Mouse (Mus musculus): ENCODE results near the gene Rhag.

DNA sequence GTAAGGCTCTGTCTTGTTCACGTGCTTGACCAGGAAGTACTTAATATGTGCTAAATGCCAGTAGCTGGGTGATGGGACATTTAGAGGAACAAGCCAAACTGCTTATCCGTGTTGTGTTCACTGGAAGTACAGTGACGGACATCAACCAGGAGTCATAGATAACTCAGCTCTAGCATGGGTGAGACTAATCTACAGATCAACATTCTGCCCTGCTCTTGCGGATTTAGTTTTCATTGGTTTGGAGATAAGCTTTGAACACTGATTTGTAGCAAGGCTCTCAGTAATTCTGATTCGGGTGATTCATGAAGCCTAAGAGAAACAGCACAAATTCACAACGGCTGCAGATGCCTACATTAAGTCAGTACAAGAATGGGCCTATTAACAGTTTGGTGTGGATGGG is 71.2 kb downstream of the Rhag start:
- no peak for TF ChIP-seq CTCF (IDR thresholded peaks at IDR 0.05)
- TF ChIP-seq POLR2A (IDR thresholded peaks at IDR 0.05; ENCODE audit: insufficient read depth, low read depth, low read length): no peak
- TF ChIP-seq EP300 (IDR thresholded peaks at IDR 0.05; ENCODE audit: insufficient read depth, low read depth, low read length): no peak
